Mouse (Mus musculus) T-helper 2 cell (primary cell): ENCODE results near the gene Tmem161b.
"Not testable (repeated sequence)": the region's sequence is repeated elsewhere in the genome, so short reads cannot be mapped to it uniquely, and the experiment has no call there.

Experiments
- in situ Hi-C: fragments of 300-600 bp; cut with MboI, MseI; formaldehyde crosslinking; loops from one replicate; pipeline ENCODE4 v1.15.1; 2025; ENCODE audit warnings: high pct_unique_total_duplicates

Gene Tmem161b

DNA sequence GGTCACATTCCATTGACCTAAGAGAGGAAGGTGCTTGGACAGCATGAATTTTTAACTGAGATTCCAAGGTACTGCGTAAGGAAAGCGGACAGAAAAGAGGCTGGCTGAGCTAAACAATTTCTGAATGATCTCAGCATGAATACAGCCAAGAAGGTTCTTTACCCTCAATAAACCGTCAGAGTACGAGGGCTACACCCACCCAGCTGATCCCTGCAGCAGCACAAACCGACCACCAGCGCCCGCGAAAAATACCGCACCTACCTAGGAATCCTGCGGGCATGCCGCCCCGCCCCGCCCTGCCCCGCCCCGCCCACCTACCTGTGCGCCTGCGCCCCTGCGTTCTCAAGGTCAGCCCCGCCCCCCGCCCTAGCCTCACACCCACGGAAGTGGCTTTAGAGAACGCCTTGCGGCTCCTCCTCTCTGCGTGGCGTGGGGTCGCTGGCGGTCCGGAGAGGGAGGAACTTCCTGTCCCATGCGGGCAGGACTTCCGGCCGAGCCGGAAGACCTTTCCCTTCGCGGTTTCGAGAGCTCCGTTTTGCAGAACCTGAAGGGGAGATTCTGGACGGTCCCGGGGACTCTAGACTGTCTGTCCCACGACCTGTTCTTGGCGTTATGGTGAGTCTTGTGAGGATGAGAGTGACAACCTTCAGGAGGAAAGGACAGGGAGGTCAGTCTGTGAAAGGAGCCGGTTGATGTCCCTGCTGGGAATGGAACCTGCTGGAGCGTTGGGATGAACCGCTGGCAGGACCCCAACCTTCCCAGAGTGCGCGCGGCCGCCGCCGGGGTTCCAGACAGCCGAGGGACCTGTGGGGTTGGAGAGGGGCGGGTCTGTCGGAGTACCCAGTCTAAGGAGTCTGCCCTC, at the start of gene Tmem161b:
Tmem161b (plus strand) TSS at position 477 of the 862 bp plus-strand sequence.
- in situ Hi-C loops, result no loop called here

DNA sequence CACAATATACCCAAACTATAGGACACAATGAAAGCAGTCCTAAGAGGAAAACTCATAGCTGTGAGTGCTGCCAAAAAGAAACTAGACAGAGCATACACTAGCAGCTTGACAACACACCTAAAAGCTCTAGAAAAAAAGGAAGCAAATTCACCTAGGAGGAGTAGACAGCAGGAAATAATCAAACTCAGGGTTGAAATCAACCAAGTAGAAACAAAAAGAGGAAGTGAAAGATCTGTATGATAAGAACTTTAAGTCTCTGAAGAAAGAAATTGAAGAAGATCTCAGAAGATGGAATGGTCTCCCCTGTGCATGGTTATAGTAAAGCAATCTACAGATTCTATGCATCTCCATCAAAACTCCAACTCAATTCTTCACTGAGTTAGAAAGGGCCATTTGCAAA, 36.3 kb upstream of the Tmem161b start:
- in situ Hi-C loops, result not testable (repeated sequence)

DNA sequence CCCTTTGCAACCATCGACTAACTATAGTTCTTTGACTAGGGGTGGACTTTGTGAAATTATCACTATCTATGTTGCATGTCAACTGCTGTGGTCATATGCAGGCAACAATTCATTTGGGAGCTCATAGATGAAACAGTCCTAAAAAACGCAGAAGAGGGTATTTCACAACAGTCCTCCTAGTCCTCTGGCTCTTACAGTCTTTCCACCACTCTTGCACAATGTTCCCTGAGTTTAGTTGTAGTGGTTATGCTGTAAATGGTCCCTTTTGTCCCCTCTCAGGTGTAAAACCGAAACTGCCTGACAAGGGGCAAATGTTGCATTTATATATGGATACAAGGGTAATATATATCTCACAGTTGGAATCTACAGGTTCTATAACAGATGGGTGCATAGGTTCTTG, 29.4 kb upstream of the Tmem161b start:
- in situ Hi-C loops, result no loop called here

DNA sequence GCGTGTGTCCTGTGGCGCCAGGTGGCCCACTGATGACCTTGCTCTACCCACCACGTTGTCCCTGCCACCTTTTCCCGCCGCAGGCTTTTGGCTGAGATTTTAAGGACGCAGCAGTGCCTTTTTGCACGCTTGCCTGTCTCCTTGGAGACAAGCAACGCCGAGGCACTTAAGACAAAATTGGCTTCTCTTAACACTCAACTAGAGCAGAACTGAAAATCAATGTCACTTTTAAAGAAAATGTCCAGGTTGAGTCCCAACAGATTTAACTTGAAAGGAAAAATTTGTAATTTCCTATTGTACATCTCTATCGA, 541 bp downstream of the Tmem161b start:
- in situ Hi-C loops, result no loop called here

DNA sequence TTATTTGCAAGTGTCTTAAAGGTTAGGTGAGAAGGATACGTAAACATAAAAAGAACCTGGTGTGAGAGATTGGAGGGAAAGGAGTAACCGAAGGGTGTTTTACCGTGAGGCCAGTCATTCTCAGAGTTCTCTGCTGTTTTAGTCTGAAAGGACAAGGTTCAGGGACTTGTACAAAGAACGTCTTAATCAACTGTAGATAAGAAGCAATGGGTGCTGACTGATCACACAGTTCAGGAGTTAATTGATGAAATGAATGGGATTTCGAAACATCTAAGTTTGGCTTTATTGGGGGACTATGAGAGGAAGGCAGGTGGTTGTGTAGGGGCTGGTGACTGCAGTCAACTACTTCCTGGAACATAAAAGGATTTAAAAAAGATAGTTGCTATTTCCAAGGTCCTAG, 922 bp downstream of the Tmem161b start:
- in situ Hi-C loops, result no loop called here

DNA sequence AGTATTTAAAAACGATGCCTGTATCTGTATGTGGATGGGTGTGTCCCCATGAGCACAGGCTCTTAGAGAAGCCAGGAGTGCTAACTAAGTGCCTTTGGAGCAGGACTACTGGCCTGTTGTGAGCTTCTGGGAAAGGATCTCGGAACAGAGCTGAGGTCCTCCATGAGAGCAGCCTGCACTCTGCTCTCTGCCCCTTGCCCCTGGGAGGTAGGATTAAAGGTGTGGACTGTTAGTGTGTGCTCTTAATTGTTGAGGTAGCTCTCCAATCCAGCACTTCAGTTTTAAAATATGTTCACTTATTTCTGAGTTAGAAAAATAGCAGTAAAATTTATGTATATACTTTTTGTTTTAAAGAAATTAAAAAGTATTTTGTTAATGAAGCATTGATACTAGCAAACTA, 11.9 kb downstream of the Tmem161b start:
- in situ Hi-C loops, result loop anchor here (25.0 kb wide), 1 partner anchor 497 kb away; no protein-coding TSS in a partner anchor

DNA sequence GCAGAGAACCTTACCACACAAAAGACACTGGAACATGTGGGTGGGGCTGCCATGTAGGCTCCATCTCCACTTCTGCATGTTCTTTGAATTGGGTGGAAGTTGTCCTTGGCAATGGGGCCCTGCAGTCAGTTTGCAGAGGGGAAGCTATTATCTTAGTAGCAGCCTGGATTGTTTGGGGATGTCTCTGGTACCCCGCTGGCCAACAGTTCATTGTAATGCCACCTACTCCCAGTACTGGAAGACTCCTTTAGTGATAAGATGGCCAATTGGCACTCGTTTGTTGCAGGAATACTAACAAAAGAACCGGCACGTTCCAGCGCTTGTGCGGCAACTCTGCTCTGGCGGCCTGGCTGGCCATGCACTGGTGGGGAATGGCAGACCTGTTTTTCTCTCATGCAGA, 14.7 kb downstream of the Tmem161b start:
- in situ Hi-C loops, result loop anchor here (25.0 kb wide), 1 partner anchor 499 kb away; no protein-coding TSS in a partner anchor

DNA sequence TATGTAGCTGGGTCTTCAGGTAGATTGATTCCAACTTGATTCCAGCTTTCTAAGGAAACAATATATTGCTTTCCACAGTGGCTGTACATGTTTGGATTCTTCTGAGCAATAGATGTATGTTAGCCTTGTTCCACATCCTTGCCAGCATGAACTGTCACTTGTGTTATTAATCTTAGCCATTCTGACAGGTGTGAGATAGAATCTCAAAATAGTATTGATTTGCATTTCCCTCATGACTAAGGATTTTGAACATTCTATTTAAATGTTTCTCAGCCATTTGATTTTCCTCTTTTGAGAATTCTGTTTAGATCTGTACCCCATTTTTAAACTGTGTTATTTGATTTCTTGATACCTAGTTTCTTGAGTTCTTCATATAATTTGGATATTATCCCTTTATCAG, 16.1 kb downstream of the Tmem161b start:
- in situ Hi-C loops, result loop anchor here (25.0 kb wide), 1 partner anchor 501 kb away; no protein-coding TSS in a partner anchor

DNA sequence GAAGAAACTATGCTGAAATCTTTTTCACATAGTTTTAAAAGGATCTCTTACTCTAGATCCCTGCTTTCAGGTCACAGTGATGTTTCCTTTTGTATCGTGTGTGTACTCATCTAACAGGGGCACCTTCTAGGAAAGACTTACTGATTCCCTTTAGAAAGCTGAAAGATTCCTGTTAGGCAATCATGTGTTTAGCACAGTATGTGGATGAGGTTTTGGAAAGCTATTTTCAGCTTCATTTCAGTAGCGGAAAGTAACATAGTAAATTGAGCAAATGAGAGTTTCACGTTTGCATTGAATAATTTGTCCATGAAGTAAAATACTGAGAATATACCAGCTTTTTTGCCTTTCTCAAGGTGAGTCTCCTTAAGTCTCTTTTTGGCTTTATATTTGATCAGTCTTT, 26.0 kb downstream of the Tmem161b start:
- in situ Hi-C loops, result loop anchor here (25.0 kb wide), 1 partner anchor 511 kb away; no protein-coding TSS in a partner anchor

DNA sequence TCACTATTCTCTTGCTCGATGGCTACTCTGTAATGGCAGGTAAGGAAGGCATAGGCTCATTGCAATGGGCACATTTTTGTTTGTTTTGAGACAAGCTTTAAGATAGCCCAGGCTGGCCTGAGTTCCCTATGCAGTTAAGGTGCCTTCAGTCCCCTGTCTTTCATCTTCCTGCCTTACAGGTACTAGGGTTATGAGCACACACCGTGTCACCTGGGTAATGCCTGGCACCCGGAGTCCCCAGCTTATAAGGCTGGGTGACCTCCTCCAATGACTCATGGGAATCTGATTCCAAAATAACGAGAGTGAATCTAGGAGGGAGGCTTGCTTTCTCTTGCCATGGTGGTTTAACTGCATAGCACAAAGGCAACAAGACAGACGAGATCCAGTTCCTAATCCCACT, 29.2 kb downstream of the Tmem161b start:
- in situ Hi-C loops, result no loop called here

DNA sequence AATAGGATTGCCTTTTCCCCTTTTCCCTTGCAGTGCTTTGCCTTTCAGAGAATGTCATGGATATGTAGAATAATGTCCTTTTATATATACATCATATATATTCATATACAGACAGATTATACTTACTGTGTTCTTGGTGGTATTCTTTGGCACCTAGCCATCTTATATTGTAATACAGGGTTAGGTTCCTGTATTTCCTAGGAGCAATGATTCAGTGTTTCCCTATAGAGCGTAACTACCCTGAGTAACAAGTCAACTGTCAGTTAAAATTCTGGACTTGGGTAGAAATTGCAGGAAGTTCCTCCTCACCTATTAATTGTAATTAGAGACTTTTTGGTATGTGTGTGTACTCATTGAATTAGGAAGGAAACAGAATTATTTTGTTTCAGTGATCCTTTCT, 33.0 kb downstream of the Tmem161b start:
- in situ Hi-C loops, result no loop called here

DNA sequence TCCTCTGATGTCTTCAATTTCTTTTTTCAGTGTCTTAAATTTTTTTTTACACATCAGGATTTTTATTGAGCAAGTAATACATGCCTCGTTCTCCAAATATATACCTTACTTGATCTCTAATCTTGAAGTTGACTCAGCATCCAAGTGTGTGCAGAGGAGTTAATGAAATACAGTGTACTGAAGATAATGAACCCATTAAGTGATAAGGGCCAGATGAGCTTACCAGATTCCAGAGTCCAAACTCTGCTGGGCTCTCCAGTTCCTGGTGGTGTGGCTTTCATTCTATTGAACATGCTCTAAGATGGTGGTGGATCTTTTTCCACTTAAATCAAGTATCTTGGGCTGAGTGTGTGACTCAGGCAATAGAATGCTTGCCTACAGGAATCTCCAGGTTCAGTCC, 42.3 kb downstream of the Tmem161b start:
- in situ Hi-C loops, result loop anchor here (10.0 kb wide), 1 partner anchor 120 kb away; no protein-coding TSS in a partner anchor

DNA sequence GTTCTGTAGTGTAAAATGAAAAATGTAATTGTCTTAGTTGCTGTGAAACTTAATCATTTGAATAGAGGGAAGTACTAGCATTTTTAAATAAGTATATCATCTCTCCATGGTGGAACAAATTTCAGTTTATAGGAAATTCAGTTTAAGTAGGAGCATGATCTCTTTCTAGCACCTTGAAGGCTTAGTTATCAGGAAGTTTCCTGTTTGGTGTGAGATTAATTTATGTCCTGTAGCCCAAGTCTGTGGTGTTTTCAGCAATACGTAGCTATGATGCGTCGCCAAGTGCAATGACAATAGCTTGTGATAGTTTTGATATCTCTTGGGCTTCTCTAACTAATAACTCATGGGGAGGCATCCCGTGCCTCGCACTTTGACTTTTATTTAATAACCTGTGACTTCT, 54.1 kb downstream of the Tmem161b start:
- in situ Hi-C loops, result no loop called here

DNA sequence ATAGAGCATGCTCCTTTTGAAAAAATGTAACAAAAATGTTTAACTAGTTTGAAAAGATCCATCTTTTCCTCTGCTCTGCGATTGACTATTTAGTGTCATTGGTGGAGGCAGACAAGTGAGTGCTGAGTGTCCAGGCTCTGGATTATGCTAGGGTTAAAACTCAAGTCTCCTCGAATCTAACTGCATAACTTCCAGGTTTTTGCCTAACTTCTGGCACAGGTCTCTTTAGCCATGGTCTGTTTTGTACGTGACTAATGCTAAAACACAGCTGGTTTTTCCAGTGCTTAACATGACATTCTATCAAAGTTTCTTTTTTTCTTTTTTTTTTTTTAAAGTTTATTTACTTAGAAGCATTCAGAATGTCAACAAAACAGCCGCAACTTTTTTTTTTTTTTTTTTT, 58.3 kb downstream of the Tmem161b start:
- in situ Hi-C loops, result no loop called here

DNA sequence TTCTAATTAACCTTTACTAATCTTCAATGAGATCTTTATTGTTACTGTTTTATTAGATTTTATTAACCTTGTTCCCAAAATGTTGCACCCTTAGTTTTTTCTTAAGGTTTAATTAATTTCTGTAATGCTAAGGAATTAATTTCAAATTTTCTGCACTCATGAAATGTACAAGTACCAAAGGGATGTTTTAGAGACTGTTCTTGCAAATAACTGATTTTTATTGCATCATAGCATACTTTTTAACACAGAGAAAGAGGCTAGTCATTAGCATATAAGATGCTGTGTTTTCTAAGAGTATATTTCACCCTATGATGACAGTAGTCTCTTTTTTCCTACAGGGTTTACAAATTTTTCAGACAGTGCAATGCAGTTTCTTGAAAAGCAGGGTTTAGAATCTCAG, 60.9 kb downstream of the Tmem161b start:
- in situ Hi-C loops, result no loop called here

DNA sequence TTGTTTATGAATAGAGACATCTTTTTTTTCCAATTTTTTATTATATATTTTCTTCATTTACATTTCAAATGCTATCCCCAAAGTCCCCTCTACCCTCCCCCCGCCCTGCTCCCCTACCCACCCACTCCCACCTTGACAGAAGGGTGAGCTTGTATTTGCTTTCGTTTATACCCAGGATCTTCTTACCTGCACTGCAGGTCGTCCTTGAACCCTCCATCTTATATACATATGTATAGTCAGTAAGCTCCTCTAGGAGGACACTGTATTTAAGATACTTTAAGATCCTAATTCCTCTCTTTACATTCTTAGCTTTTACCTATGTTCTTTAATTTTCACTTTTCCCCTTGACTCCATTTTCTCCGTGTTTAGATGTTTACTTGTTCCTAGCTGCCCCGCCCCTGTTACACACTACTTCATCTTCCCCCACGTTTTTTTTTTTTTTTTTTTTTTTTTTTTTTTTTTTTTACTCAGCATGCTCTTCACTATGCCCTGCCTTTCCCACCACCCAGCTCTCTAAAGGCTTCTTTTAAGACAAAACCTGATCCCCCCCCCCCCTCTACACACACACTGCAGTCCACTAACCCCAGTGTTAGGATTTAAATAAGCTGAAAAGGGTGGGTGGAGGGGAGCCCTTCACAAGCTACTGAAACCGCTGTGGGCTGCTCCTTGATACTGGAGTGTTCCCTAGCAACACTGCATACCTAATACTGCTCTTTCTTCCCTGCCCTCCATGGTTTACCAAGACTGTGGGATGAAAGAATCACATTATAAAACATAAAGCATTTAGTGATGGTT, 62.9 kb downstream of the Tmem161b start:
- in situ Hi-C loops, result no loop called here

DNA sequence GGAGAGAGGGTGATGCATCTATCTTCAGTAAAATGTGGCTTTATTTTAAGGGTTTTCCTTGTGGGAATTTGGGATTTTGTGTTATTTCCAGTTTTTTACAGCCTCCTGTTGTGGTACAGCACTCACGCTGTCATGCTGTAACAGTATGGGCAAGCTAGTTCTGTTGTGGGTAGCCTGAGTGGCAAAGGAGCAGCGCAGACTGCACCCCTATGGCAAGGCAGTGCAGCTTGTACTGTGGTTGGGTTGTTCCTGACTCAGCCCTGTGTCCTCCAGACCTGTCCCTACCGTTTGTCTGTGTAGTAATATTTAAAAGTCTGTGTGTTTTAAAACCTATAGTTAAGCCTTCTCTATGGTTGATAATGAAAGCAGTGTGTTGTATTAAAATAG, 63.5 kb downstream of the Tmem161b start:
- in situ Hi-C loops, result no loop called here

DNA sequence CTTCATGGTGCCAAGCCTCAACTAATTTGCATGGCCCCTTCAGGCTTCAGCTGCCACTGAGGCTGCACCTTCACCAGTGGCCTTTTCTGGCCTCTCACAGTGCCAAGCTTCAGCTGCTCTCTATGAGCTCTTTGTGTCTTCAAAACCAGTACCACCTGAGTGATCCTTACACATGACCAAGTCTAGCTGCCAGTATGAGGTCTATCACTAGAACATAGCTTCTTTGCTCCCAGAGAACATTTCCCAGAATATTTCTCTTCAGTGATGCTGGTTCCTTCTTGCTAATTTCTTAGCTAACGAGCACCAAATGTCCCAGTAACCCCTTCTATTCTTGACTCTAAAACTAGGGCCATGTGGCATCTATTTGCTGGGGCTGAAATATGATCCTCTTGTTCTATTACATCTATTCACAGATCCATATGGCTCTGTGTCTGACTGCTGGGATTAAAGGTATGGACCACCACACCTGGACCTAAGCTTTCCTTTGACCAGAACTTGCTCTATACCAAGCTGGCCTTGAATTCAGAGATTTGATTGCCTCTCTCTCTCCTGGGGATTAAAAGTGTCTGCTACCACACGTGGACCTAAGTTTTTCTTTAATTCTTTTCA, 77.5 kb downstream of the Tmem161b start:
- in situ Hi-C loops, result no loop called here

DNA sequence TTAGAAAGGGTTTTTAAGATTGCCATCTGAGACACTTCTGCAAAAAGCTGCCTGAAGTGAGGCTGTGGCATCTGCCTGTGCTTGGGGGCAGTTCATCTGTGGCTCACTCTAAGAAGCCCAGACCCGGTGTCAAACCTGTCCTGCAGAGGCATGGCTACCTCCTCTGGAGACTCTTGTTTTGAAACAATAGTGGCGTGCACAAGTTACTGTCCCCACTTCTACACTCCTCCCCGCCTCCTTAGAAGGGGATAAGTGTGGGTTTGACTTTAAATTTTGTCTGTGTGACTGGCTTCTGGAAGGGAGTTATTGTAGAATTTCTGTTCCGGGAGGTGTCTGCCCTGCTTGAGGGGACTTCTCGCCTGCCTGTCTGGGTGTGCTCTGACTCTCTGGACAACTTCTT, 121.2 kb downstream of the Tmem161b start:
- in situ Hi-C loops, result no loop called here

DNA sequence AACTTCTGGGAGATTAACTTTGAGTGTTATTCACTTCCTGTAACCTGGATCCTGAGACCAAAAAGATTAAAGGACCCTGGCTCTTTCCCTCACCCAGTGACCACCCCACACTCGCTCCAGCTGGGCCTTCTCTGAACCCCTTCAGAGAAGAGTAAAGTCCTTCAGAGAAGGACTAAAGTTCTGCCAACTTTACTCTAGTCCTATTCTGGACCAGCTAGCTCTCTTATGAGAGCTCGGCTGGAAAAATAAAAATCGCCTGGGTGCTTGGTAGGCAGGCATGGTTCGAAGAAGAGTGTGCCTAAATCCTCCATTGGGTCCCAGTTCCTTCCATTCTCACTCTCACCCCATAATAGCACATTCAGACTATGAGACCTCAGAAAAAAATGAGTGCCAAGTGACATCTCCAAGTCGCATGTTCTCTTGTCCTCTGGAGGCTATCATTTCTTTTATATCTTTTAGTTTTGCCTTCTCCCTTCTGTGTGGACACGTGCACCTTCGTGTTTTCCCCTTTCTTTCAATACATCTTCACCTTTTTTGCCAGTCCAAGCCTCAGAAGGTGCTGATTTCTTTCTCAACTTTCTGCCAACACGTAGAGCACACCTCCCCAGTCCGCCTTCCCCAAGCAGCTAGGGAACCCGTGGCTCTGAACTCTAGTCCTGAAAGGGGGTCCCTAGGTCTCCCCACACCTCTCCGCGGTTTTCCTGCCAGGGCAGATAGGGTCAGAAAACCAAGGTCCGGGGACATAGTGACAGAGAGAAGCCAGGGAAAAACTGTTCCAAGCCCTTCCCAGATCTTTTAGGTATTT, 121.8 kb downstream of the Tmem161b start:
- in situ Hi-C loops, result no loop called here

DNA sequence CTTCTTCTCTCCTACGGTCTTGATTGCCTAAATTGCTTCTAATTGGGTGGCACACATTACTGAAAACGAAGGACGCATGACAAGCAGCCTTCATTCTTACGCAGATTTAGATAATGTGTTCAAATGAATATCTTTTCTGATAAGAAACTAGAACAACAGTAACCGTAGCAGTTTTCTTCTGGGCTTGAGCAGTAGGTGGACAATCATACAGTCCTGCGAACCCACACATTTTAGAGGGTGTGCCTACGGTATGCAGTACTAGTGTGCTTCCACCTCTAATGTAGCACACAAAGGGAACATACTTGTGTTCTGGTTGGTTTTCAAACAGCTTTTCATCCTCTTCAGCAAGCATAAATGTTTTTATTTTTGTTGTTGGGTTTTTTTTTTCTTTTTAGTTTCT, 122.6 kb downstream of the Tmem161b start:
- in situ Hi-C loops, result loop anchor here (5.0 kb wide), 1 partner anchor 627 kb away; no protein-coding TSS in a partner anchor
